Mouse (Mus musculus) ovary, postnatal 36 days (tissue): ENCODE data around the gene 1700013H16Rik.
"Not testable (repeated sequence)": the region's sequence is repeated elsewhere in the genome, so short reads cannot be mapped to it uniquely, and the experiment has no call there.

Source experiments
- DNase-seq: peaks from one replicate; pipeline ENCODE4 v3.0.0; 2022; ENCODE audit warnings: low spot score, mixed read lengths

The 1700013H16Rik gene

DNA sequence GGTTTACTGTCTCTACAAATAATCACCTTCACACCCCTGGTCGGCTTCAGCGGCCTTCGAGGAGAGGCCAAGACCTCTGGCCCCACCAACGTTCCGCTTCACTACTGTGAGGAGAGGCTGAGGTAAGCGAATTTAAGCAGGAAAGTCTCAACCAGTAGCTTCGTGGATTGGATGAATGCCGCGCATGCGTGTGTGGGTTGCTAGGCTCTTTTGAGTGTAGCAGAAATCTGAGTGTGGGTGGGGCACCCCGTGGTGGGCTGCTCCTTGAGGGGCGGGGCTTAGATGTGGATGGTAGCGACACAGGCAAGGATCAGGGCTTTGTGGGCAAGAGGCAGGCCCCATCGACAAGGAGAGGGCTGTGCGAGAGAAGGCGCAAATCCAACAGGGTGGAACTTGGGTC lies at the start of gene 1700013H16Rik:
Gene 1700013H16Rik (minus strand): TSS at position 96 of the 400 bp plus-strand sequence.
- DNase-seq, result no peak

DNA sequence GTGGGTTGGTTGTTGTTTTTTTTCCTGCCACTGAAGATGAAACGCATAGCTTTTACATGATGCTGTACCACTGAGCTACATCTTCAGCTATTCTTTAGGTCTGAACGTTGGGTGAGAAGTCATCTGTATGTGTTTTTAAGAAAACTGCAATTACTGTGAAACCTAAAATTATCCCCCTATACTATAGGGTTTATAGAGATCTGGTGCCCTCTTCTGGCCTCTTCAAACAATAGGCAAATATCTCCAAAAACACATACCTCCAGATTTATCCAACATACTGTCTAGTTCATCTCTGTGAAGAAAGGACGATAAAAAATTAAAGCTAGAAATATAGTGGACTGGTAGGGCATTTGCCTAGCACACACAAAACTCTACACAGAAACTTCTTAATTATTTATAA lies 41.4 kb upstream of the 1700013H16Rik start:
- no peak for DNase-seq

DNA sequence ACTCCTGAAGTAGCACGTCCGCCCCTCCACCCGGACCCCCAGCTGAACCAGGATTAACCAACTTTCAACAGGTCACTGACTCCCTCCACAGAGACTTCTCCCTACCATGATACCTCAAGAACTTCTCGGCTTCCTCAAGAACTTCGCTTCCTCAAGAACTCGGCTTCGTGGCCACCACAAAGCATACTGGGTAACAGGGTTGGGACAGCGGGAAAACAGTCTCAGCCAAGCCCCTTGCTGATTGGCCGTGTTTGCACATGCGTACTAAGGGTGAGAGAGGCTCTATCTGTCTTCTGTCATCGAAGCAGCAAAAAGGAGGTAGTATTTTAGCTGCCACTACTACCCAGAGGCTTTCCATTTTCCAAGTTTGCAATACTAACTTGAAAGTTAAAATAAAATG lies 39.9 kb upstream of the 1700013H16Rik start, which contains the start of gene Xlr:
Gene Xlr (minus strand): TSS at position 188 of the 400 bp plus-strand sequence.
- DNase-seq, result not testable (repeated sequence)

DNA sequence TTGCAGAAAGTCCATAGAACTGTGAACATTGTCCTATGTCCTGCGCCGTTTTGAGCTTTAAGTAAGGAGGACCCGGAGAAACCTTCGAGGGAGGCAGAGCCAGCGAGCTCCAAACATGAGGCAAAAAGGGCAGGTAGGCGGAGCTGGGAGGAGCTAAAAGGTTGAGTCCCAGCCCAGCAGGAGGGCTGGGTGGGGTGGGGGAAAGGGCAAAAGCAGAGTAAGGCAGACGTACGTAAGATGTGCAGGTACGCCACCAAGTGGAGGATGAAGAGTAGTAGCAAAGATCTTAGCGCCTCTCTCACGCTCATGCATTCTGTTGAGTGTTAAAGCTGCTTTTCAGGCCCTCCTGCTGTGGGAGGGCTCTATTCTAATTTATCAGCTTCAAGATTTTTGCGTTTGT lies 18.6 kb upstream of the 1700013H16Rik start, which contains the start of gene Zfp36l3:
Gene Zfp36l3 (minus strand): TSS at position 119 of the 400 bp plus-strand sequence.
- no peak for DNase-seq

DNA sequence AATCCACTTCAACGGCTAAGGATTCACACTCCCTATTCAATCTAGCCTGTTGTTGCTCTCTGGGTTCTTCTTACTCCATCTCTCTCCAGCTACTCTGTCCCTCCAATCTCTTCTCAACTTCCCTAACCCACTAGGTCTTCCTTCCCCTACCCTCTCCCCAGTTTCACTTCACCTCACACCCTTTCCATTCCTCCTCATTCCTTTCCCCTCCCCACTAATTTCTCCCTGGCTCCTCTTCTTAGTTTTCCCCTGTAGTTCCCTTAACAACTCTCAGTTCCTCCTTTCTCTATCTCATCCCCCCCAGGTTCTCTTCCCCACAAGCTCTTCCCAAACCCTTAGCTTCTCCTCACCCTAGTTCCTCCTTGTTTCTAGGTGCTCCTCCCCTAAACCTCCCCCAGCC lies 4.8 kb downstream of the 1700013H16Rik start:
- no peak for DNase-seq

DNA sequence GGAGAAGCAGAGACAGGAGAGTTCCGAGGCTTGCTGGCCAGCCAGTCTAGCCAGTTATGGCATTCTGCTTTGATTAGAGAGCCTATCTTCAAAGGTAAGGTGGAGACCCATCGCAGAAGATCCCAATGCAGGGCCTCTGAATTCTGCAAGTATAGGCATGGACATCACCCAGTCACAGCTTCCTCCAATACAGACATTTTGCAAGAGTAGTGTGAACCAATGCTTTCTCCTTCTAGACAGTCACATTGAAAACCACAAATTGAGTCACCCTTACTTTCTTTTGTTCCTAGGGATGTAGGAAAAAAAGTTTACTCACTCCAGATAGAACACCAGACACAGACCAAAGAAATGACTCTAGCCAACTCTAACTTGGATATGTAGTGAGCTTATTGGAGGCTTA lies 28.7 kb downstream of the 1700013H16Rik start:
- DNase-seq, result no peak

DNA sequence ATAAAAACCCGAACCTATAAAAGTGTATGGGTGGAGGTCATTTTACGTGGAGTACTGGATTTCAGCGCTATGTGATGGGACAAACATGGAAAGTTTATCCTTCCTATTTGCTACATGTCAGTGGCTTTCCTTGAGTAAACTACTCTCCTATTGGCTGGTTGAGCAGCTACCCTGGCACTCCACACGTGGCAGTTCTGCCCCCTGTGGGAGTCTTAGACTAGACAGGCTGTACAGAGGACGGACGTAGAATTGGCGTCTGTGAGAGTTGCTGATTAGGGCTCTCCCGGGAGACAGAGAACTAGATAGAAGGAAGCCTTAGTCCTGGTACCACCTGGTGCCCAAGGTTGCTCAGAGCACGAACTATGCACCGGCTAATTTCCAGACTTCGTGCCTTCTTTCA lies 33.0 kb downstream of the 1700013H16Rik start, which contains the start of gene 4930502E18Rik:
Gene 4930502E18Rik (plus strand): TSS at position 231 of the 400 bp plus-strand sequence.
- no peak for DNase-seq

DNA sequence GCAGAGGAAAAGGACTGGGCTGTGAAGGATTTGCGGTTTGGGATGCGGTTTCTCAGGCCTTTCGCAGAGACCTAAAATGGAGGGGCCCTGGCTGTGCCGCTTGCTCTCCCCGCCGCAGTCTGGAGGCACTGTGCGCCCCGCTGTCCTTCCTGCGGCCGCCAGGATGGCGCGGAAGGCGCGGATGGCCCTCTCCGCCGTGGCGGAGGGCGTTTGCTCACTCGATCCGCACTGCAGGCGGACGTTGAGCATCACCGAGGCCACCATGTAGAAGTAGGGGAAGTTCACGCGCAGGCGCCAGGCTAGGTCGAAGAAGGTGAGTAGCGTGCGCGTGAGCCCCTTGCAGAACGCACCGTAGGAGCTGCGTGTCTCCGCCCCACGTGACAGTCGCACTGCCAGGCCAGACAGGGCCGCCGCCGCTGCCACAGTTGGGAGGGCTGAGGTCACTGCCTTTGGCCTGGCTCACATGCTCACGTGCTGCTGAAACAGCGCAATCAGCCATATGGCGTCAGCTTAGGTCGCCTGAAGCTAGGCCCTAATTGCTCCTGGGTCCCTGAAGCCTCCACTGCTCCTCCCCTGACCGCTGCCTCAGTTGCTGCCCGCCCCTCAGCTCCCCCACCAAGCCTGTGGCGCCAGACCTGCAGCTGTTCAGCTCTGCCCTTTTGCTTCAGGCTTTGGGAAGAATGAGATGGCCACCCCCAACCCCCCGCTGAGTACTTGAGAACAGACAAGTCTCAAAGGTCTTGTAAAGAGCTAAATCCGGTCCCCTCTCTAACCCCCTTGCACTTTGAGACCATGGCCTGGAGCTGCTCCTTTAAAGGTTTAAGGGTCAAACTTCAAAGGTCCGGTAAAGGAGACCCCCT lies 41.1 kb downstream of the 1700013H16Rik start:
- peak; percentile 23 for DNase-seq

DNA sequence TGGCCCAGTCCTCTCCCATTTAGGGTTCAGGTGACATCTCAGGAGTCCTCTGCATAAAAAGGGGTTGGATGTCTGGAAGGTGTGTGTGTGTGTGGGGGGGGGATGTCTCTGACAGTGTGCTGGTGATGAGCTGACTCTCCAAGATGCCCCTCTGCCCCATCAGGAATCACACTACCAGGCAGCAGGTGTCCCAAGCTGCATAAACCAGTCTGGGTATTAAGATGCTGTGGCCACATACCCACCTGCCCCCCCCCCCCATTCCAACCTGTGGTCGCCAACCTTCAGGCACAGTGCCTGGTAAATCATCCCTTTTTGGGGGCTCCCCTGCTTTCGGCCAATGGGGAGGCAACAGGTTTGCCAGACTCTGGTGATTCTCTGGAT lies 41.7 kb downstream of the 1700013H16Rik start:
- no peak for DNase-seq

DNA sequence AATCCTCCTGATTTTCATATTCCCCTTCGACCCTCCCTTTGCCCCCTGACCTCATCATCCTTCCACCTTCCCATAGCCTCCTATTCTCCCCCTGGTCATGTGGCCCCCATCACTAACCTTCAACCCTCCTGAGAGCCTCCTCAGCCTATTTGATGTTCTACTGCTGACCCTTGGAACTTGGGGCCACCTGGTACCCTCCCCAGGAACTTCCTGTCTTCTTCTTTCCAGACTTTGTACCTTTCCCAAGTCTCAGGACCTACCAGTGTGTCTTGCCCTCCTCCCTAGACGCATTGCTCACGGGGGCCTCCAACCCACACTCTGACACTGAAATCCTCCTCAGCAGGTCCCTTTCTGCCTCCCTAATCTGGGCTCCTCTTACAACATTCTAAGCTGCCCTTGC lies 55.0 kb downstream of the 1700013H16Rik start:
- no peak for DNase-seq

DNA sequence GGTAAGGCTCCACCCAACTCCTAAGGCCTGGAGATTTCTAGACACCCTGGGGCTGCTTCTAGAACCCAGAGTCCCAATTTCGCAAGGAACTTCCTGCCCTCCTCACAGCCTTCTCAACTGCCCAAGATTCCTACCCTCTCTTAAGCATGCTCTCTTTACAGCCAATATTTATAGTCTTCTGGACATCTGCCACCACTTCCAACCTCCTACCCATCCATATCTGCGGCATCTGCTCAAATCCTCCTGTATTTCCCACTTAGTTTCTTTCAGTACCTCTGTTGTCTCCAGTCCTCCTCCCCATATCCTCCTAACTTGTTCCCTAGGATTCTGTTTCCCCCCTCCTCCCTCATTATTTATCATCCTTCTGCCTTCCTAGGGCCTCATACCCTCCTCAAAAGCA lies 58.4 kb downstream of the 1700013H16Rik start:
- no peak for DNase-seq

DNA sequence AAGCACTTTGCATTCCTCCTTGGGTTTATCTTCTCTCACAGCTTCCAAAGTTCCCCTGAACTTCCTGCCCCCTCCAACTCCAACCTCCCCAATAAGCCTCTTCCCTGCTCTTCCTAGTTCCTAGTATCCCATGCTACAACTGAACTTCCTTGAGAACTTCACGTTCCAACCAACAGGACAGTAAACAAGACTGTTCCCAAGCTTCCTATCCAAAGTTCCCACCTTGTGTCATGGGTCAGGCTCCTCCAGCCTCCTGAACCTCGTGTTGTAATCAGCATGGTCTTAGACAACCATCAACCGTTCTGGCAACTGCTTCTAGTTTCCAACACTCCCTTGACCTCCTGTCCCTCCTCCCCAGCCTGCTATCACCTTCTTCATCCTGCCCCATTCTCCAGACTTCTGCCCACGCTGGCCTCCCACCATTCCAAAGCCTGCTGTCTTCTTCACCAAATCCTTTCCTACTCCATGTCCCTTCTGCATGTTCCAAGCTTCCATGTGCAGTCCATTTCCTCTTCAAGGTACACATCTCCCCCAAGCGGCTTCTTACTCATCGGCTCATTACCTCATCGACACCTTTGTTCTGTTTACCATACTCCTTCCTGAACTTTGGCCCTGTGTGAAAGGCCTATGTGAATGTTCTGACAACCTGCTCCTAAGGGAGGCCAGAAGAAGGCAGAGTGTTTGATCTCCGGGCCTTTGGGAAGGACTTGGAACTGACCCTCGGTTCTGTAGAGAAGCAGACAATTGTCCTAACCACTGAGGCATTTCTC lies 63.4 kb downstream of the 1700013H16Rik start:
- no peak for DNase-seq

DNA sequence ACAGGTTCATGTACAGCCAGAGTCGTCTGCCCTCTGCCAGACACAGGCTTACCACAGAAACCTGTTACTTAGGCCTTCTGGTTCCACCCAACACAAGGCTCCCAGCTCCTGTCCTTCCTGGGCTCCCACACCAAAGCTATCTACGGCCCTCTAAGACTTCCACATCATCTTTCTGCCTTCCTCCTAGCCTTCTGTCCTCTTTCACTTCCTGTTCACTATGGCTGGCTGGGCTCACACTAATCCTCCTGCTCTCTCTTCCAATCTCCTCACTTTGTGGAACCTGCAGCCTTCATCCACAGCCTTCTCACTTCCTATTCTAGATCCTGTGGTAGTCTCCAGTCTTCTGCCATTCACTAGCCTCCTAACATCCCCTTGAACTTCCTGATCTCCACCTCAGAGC lies 64.5 kb downstream of the 1700013H16Rik start:
- DNase-seq, result no peak
